Mouse (Mus musculus) brown adipose tissue, adult 24 weeks (tissue): ENCODE measurements around the gene Siah3. TPM values are rescaled to one million over a fixed set of nuclear protein-coding genes. Genes with fewer than 3 reads are reported as not detected.

Experiments used
- H3K27ac ChIP-seq: fragments of 200-500 bp; replicated peaks from 2 replicates; pipeline ENCODE4 v1.5.1; 2012; ENCODE audit warnings: low read depth, mild to moderate bottlenecking, low read length
- H3K4me1 ChIP-seq: fragments of 200-500 bp; 2 replicates; pipeline ENCODE4 v1.6.1; 2012; ENCODE audit warnings: low read length, mixed read lengths; ENCODE audit not compliant: control insufficient read depth, insufficient read depth, insufficient read length
- H3K4me3 ChIP-seq: fragments of 200-500 bp; 2 replicates; pipeline ENCODE4 v1.5.1; 2012; ENCODE audit warnings: low read depth, mild to moderate bottlenecking, low read length, moderate library complexity; ENCODE audit not compliant: insufficient read depth
- polyA plus RNA-seq: library from polyadenylated mRNA; stranded (reverse); fragments of >200 nt; gene quantifications from 2 replicates; pipeline ENCODE4 v1.2.4, GENCODE M21; 2012; ENCODE audit not compliant: missing spikeins, insufficient read depth, insufficient read length

Gene Siah3
- polyA plus RNA-seq, 1 experiment = not detected

- H3K4me3 ChIP-seq = no peak overlapping the region
- H3K27ac ChIP-seq = no peak overlapping the region
- no peaks in the 10 kb centered on the region for H3K4me1 ChIP-seq
These were observed 430 bp upstream of the Siah3 start for GRCm38 (mm10) chr14:75455361-75455742.

DNA sequence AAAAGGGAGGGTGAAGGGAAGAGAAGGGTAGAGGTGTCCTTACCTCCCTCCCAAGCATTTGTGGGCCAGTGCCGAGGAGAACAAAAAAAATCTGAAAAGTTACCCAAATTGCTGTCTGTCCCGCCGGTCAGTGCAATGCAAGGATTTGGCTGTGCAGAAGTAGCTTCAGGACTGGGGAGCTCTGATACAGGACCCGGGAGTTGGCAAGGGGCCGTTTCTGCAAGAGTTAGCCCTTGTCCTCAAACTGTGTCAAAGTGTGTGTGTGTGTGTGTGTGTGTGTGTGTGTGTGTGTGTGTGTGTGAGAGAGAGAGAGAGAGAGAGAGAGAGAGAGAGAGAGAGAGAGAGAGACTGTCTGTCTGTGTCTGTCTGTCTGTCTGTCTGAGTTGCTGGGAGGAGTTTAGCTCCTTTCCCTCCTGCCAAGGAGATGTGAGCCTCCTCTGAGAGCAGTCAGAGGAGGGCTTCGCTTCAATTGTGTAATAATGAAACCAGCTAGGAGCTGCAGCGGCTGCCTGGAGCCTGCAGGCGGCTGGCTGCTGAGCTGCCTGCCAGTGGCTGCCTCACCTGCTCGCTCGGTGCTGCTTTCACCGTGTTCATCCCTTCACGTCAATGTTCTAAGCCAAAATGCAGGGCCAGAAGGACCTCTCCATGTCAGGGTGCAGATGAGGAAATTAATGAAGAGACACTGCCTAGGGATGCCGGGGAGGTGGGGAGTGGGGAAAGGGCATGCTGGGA is 873 bp downstream of the Siah3 start:
- Histone ChIP-seq H3K4me1 (no peaks in the 10 kb centered on the region), H3K27ac (no peak overlapping the region), H3K4me3 (peak overlapping the region; percentile 31)

GRCm38 (mm10) chr14:75457221-75457600 is 1.4 kb downstream of the Siah3 start:
- Histone ChIP-seq H3K4me3 (peak overlapping the region; percentile 8; the same call in 1 of the 2 replicates), H3K4me1 (no peaks in the 10 kb centered on the region), H3K27ac (no peak overlapping the region)

DNA sequence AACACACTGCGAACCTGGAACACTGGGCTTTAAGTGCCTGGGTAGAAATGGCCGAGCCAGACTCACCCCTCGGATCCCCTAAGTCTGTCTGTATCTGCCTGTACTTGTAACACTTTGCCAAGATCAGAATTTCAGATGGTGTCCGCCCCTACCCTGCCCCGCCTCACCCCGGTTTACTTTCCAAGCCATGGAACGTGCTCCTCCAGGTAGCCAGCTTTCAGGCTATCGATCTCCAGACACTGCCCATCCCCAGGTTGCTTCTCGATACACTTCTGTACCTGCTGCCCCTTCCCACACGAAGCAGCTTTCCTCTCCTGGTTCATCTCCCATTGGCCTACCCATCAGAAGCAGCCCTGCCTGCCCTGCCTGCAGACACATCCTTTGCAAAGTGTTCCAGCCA is 3.6 kb downstream of the Siah3 start:
- Histone ChIP-seq H3K4me3 (no peak overlapping the region), H3K4me1 (no peaks in the 10 kb centered on the region), H3K27ac (no peak overlapping the region)

DNA sequence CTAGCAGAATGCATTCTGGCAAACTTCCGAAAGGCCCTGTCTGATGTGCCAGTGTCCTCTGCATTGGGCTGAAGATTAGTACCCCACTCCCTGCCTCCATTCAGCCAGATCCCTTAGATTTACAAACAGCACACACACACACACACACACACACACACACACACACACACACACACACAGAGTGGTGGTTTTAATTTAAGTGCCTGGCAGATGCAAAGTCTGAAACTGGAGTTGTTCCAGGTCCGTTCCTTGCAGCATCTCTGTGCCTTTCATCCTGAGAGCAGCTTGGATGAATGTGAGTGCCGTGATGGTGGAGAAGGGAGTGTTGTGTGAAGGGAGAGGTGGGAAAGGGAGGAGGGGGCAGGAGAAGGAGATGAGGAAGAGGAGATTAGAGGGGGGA is 4.2 kb downstream of the Siah3 start:
- H3K4me3 ChIP-seq = no peak overlapping the region
- H3K27ac ChIP-seq = no peak overlapping the region
- no peaks in the 10 kb centered on the region for H3K4me1 ChIP-seq

GRCm38 (mm10) chr14:75460436-75460835 is 4.7 kb downstream of the Siah3 start:
- H3K4me3 ChIP-seq = no peak overlapping the region
- H3K4me1 ChIP-seq = no peaks in the 10 kb centered on the region

GRCm38 (mm10) chr14:75461770-75462169 is 6.0 kb downstream of the Siah3 start:
- Histone ChIP-seq H3K4me3 (no peak overlapping the region), H3K27ac (no peak overlapping the region), H3K4me1 (no peaks in the 10 kb centered on the region)

More at GRCm38 (mm10) chr14:75460436-75460835, 4.7 kb downstream of the Siah3 start:
- no peak overlapping the region for H3K27ac ChIP-seq

- Histone ChIP-seq H3K27ac (no peak overlapping the region), H3K4me1 (no peaks in the 10 kb centered on the region), H3K4me3 (no peak overlapping the region)
These were observed 7.4 kb downstream of the Siah3 start for GRCm38 (mm10) chr14:75463171-75463570.

GRCm38 (mm10) chr14:75468941-75469340 is 13.2 kb downstream of the Siah3 start:
- Histone ChIP-seq H3K27ac (no peak overlapping the region), H3K4me1 (no peaks in the 10 kb centered on the region), H3K4me3 (no peak overlapping the region)

DNA sequence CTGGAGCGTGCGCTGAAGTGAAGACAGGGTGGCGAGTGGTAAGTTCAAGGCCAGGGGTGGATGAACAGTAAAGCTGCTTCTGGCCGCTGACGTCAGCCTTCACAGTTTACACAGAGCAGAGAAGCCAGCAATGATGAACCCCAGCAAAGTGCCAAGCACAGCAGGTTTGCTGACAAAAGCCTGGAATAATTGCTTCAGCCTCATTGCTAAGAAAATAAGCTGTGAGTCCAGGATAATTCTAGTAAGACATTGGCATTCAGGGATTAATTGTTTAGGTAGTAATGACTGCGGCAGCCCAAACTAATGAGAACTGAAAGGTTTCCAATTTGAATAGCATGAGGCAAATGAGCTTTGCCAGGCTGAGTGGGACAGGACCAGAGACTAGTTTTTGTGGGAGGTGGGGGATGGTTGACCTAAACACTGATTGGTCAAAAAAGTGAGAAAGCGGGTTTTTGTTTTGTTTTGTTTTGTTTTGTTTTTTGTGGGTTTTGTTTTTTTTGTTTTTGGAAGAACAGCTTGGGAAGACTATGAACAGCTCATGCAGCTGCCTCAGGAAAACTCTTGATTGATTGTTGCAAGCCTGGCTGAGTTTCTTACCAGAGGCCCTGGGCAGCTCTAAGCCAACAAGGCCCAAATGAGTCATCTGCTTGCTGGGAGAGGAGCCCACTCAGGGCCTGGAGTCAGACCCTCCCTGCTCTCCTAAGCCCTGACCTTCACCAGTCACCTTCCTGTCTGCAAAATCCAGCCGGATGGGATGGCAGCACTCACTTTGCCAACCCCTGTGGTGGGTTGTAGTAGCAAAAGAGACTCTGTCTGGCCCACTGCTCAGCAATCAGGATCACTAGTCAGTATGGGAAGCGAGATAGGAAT is 17.5 kb downstream of the Siah3 start:
- Histone ChIP-seq H3K4me3 (no peak overlapping the region), H3K4me1 (no peaks in the 10 kb centered on the region), H3K27ac (no peak overlapping the region)

GRCm38 (mm10) chr14:75475887-75476286 is 20.1 kb downstream of the Siah3 start:
- Histone ChIP-seq H3K4me3 (no peak overlapping the region), H3K27ac (no peak overlapping the region), H3K4me1 (no peaks in the 10 kb centered on the region)

DNA sequence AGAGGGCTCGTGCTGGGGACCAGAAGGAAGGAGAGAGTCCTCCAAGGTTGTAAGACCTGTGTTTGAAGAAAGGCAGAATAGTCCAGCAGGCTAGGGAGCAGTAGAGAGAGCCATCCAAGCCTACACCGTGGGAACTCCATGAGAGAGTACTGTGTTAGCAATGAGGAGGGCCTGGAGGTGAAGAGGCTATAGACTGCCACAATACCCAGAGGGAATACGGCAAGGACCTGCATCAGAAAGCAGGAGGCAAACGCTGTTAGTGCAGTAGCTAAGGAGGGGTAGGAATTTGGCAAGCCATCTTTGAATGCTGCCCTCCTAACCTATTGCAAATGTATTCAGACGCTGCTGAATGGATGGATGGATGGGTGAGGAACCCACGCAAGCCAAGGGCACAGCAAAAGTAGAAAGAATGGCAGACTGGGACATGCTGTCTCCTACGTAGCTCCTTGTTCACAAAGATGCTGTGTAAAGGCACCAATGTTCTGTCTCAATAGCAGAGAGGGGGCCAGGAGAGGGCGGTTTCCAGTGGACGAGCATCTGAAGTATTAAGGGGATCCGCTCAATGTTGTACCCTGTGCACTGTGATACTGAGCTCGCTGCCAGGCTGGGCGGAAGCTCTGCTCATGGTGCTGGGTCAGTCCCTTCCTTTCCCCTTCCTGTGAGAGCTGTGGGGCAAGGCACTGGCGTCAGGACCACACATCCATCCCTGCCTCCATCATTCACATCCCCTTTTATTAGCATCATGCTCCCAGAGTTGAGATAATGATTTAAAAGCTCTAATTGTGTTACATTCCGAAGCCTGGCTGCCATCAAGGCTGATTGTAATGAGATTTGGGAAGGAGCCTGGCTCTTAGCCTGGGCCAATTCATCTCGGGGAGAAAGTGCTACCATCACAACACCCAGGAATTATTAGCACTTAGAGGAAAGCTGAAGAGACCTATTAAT is 26.7 kb downstream of the Siah3 start:
- H3K27ac ChIP-seq = no peak overlapping the region
- H3K4me1 ChIP-seq = no peaks in the 10 kb centered on the region
- H3K4me3 ChIP-seq = no peak overlapping the region

DNA sequence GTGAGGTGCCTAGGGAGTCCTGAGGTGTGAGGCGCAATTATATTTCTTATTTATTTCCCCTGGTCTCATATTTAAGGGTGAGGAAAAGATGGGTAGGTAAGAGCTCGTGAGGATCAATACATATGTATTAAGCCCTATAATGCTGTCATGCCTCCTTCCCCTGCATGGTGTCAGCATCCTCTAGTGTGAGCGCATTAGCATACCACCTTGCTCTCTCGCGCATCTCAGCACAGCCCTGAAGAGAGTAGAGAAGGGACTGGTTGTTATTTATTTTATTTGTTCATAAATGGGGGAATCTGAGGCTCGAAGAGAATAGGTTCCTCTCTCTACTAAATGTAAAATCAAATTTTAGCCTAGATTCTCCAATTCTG is 27.4 kb downstream of the Siah3 start:
- H3K27ac ChIP-seq = no peak overlapping the region
- H3K4me1 ChIP-seq = no peaks in the 10 kb centered on the region
- no peak overlapping the region for H3K4me3 ChIP-seq

DNA sequence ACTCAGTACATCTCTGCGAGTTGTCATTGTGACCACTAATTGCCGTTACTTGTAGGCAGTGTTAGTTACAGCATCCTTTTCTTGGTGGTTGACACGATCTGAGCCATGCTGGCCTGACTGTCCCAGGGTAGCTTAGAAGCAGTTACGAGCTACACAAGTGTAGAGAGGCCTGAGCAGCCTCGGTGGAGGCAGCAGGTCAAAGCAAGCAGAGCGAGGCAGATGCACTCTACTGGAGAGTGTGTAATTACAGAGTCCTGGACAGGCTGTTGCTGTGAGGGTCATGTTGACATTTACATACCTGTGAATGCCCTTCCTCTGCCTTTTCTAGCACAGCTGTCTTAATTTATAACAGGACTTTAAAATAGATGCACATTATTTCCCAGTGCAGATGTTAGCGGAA is 32.1 kb downstream of the Siah3 start:
- Histone ChIP-seq H3K27ac (no peak overlapping the region), H3K4me1 (no peaks in the 10 kb centered on the region), H3K4me3 (no peak overlapping the region)
